Mouse (Mus musculus): ENCODE data around the gene Kif24.

The Kif24 gene

GRCm38 (mm10) chr4:41464345-41465286 is at the start of gene Kif24, which contains the start of gene Nudt2:
Kif24 (minus strand) TSS chr4:41464887.
Nudt2 (plus strand) TSS chr4:41465151.
- in situ Hi-C loops (cut with MboI; ENCODE audit: low sequenced_read_pairs): no loop called here

DNA sequence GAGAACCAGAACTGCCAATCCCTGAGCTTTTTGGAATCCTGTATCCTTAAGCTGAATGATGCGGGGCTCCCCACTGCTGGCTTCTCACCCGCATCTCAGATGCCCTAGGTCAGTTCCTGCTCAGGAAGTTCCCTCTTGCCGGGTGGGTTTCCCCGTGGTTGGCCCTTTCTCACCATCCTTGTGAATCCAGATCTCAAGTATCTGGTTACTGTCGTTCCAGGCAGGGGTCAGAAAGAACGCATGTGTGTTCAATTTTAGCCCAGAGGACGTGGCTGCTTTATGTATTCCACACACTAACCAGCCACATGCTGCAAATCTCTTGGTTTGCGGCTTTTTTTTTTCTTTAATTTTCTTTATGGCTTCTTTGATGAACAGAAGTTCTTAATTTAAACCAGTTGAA is 49.0 kb upstream of the Kif24 start:
- in situ Hi-C loops (cut with MboI; ENCODE audit: low sequenced_read_pairs): no loop called here

DNA sequence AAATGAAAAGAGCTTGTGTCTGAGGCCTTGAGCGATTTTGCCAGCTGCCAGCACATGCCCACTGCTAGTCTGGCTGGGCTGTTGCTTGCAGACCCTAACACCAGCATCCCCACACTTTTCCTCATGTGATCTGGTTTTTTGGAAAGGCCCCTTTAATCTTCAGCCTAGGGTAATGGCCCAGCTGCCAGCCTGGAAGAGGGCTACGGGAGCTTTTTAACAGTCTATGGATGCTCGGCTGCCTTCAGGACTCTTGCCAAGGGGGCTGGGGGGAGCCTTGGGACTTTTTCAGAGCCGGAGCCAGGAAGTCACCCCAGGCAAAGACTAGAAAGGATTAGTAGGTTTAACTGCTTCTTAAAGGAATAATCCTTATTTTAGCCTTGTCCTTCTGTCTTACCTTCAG is 48.6 kb upstream of the Kif24 start:
- in situ Hi-C loops (cut with MboI; ENCODE audit: low sequenced_read_pairs): no loop called here

DNA sequence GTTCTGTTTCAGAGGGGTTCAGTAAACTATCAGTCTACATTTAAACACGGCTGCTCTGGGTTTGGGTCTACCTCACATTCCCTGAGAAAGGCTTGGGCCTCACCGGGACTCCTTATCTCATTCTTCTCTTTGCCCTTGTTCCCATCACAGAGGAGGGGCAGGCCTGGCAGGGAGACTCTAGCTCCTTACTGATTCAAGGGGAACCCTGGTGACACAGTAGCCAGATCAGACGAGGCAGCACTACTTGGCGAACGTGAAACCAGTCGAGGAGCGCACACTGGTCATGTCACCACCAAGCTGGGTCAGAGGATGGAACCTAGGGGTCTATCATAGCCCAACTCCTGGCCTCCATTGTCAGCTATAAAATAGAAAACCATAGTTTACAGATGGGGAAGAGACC is 43.3 kb upstream of the Kif24 start:
- in situ Hi-C loops (cut with MboI; ENCODE audit: low sequenced_read_pairs): no loop called here

DNA sequence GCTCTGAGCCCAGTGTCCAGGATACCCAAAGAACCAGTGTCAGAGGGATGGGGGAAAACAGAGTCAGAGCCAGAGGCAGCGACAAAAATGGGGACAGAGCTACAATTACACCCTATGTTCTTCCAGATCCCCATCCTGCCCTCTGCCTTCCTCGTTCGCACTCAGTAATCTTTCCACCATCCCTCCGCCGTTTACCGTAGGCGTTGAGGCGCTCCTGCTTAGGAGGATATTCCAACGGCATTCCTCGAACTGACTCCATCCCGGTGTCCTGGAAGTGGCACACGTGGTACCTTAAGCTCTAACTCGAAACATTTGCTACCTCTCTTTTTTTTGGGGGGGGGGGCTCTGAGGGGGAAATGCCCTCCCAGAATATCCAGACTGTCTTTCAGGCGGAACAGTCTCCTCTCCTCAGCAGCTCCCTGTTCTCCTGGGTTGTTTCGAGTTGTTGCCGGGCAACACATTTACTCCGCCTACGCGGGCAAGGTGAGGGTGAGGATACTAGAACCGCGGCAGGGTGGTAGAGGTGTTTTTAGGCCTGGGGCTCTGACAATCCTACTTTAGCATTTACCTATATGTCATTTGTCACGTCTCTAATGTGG is 42.7 kb upstream of the Kif24 start:
- in situ Hi-C loops (cut with MboI; ENCODE audit: low sequenced_read_pairs): no loop called here

DNA sequence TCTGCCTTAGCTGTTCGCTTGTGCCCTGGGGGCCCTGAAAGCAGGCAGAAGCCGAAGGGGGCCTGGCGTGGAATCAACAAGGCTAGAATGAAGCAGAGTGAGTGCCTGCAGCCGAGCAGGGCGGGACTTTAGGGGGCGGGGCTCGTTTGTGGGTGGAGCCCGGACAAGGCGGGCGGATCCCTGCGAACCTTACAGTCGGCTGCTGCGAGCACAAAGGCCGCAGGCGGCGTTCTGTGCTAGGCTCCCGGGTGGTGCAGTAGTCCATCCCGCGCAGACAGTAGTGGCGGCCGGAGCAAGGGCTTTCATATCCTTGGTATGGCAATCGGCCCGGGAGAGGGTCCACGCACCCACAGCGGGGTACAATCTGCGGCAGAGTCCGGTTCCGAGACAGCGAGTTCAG is 42.2 kb upstream of the Kif24 start:
- in situ Hi-C loops (cut with MboI; ENCODE audit: low sequenced_read_pairs): no loop called here

DNA sequence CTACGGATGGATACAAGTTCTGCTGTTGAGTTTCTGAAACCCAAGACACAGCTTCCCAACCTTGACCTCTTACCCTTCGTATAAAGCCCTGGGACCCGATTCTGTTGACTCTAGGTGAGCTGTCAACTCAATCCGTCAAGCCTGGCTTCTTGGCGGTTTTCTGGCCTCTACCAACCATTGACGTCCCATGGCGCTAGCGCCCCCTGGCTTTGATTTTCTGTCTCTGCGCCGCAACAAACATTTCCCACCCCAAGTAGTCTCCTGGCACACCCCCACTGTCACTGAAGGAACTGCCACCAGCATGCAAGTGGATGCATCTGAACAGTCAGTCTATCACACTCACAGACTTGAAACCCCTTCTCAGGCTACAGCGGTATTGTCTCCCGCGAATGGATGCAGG is 41.5 kb upstream of the Kif24 start:
- in situ Hi-C loops (cut with MboI; ENCODE audit: low sequenced_read_pairs): no loop called here

DNA sequence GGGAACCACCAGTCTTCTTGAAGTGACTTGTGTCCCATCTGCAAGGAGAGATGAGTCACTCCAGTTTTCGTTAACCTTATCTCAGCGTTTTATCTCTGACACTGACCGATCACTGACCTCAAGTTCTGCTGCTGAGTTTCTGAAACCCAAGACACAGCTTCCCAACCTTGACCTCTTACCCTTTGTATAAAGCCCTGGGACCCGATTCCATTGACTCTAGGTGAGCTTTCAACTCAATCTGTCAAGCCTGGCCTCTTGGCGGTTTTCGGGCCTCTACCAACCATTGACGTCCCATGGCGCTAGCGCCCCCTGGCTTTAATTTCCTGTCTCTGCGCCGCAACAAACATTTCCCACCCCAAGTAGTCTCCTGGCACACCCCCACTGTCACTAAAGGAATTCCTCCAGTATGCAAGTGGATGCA is 40.5 kb upstream of the Kif24 start:
- in situ Hi-C loops (cut with MboI; ENCODE audit: low sequenced_read_pairs): no loop called here

DNA sequence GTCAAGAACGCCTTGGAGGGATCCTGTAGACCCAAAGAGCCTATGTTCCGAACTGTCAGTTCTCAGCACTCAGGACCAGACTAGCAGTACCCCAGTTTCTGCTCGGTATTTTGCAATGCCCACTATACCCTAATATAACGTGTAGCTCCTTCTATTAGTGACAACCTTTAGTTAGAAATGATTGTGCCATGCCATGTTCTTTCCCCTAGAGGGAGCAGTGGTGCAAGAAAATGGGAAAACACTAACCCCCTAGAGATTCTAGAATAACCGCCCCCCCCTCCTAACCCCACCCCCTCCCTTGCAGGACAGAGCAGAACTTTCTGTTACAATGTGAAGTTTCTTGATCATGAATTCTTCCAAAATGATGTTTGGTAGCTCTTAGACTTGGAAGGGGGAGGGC is 39.6 kb upstream of the Kif24 start:
- in situ Hi-C loops (cut with MboI; ENCODE audit: low sequenced_read_pairs): no loop called here

- in situ Hi-C loops (cut with MboI; ENCODE audit: low sequenced_read_pairs): no loop called here
Measured at GRCm38 (mm10) chr4:41502986-41503412, 38.3 kb upstream of the Kif24 start, which contains the start of gene AI464131. AI464131 (minus strand) TSS chr4:41503076.

DNA sequence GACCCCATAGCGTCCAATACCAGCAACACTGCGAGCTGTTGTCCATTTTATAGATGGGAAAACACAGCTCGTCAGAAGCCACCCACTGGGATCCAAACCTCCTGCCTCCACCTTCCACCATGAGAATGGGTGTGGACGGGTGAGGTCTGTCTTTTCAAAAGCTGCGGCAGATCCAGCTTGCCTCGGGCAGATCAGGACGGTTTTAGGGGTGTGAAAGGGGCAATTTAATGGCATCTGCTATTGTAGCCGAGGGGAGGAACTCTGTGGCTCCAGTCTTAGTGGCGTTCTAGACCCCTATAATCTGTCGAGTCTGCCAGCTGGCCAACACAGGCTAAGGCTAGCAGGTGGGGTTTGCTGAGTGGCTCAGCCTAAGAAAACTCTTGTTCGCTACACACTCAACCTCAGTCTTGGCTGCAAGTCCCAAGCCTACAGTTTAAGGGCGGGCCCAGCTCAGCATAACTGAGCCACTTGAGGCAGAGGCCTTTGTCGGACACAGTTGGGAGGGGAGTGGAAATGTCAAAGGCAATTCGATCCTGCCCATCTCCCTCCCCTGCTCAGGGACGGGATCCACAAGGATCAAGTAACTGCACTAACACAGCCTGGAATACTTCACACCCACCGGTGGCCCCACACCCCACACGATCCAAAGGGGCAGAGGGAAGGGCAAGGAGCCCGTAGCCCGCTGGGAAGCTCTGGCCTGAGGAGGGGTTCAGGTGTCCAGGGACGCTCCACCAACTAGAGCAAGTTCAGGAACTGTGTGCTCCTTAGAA is 37.7 kb upstream of the Kif24 start:
- in situ Hi-C loops (cut with MboI; ENCODE audit: low sequenced_read_pairs): no loop called here

- in situ Hi-C loops (cut with MboI; ENCODE audit: low sequenced_read_pairs): no loop called here
Measured at GRCm38 (mm10) chr4:41500787-41501186, 36.1 kb upstream of the Kif24 start.

DNA sequence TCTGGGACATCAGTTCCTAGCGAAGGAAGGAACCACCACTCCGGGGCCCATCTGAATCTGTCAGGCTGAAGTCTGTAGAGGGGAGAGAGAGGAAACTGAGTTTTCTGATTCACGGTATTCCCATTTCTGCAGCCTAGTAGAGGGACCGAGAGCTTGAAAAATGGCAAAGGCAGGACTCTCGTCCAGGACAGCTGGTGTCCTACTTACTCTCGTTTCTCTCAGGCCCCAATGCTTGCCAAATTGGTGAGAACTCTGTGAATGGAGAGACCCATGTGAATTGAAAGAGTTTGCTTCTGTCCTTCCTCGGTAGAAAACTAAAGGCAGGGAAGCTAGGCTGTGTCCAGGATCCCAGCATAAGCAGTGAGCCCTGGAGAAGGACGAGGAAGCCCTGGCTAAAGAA is 34.9 kb upstream of the Kif24 start:
- in situ Hi-C loops (cut with MboI; ENCODE audit: low sequenced_read_pairs): no loop called here

- in situ Hi-C loops (cut with MboI; ENCODE audit: low sequenced_read_pairs): no loop called here
Measured at GRCm38 (mm10) chr4:41498921-41499391, 34.3 kb upstream of the Kif24 start.

- in situ Hi-C loops (cut with MboI; ENCODE audit: low sequenced_read_pairs): no loop called here
Measured at GRCm38 (mm10) chr4:41497995-41498845, 33.5 kb upstream of the Kif24 start.

GRCm38 (mm10) chr4:41497579-41497978 is 32.9 kb upstream of the Kif24 start:
- in situ Hi-C loops (cut with MboI; ENCODE audit: low sequenced_read_pairs): no loop called here

- in situ Hi-C loops (cut with MboI; ENCODE audit: low sequenced_read_pairs): no loop called here
Measured at GRCm38 (mm10) chr4:41497046-41497445, 32.4 kb upstream of the Kif24 start.

GRCm38 (mm10) chr4:41495850-41496249 is 31.2 kb upstream of the Kif24 start:
- in situ Hi-C loops (cut with MboI; ENCODE audit: low sequenced_read_pairs): no loop called here

GRCm38 (mm10) chr4:41495076-41495475 is 30.4 kb upstream of the Kif24 start:
- in situ Hi-C loops (cut with MboI; ENCODE audit: low sequenced_read_pairs): no loop called here

DNA sequence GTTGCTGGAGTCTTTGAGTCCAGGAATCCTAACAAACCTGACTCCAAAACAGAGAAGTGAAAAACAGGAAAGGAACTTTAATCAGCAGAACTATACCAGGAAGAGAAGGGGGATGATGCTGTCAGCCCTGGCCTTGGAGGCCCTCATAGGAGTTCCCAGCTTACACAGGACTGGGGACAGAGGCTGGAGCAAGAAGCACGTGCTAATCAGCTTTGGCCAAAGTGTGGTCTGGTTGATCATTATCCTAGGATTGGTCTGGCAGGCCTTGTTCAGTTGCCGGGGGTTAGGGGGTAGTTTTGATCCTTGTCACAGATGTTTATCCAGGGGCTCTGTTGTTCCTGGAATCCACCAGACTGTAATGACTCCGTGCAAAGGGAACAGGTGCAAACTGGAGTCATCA is 29.7 kb upstream of the Kif24 start:
- in situ Hi-C loops (cut with MboI; ENCODE audit: low sequenced_read_pairs): no loop called here

All from CH12F3 (cell line).